Mouse (Mus musculus) stomach, adult 2 months (tissue): ENCODE data around the gene Ppp1r3e. TPM values are rescaled to one million over a fixed set of nuclear protein-coding genes. Genes with fewer than 3 reads are reported as not detected.

Experiments used
- polyA plus RNA-seq: library from polyadenylated mRNA; depleted of rRNA; stranded (reverse); fragments of >200 nt; gene quantifications from 2 replicates; pipeline ENCODE4 v1.2.3, GENCODE M21; 2012; rRNA removed

The Ppp1r3e gene
- polyA plus RNA-seq, result 7.0 and 8.5 TPM in 2 replicates

GRCm38 (mm10) chr14:54877048-54877715, at the start of gene Ppp1r3e:
Gene Ppp1r3e, minus strand, starts transcription at chr14:54877550.

GRCm38 (mm10) chr14:54925349-54926342, 48.3 kb upstream of the Ppp1r3e start, which contains the start of gene Efs:
Gene Efs, minus strand, starts transcription at chr14:54926126.

GRCm38 (mm10) chr14:54912886-54913285, 35.5 kb upstream of the Ppp1r3e start, which contains the start of gene Slc22a17:
Gene Slc22a17, minus strand, starts transcription at chr14:54913132.

GRCm38 (mm10) chr14:54892200-54892599, 14.8 kb upstream of the Ppp1r3e start, which contains the start of gene Pabpn1:
Gene Pabpn1, plus strand, starts transcription at chr14:54892500.

GRCm38 (mm10) chr14:54883154-54884021, 6.0 kb upstream of the Ppp1r3e start, which contains the start of the genes Bcl2l2 and Gm20521:
Gene Bcl2l2, plus strand, starts transcription at chr14:54883377.
Gene Gm20521, plus strand, starts transcription at chr14:54883441.

GRCm38 (mm10) chr14:54870861-54871260, 6.5 kb downstream of the Ppp1r3e start, which contains the start of gene Homez:
Gene Homez, minus strand, starts transcription at chr14:54870961.

Other genes with a start within 250 kb of the Ppp1r3e start
- gene Gm17606, start 236.6 kb downstream of the Ppp1r3e start, polyA plus RNA-seq, result not detected in 2 replicates
- 2.8 and 4.0 TPM in 2 replicates for gene Cdh24, start 236.2 kb downstream of the Ppp1r3e start, polyA plus RNA-seq
- gene 1700123O20Rik, start 191.3 kb downstream of the Ppp1r3e start, polyA plus RNA-seq, result 16.1 and 38.8 TPM in 2 replicates
- gene Acin1, start 190.6 kb downstream of the Ppp1r3e start, polyA plus RNA-seq, result 30.3 and 44.2 TPM in 2 replicates
- not detected in 2 replicates for gene Gm29776, start 178.7 kb downstream of the Ppp1r3e start, polyA plus RNA-seq
- 2.6 and 7.1 TPM in 2 replicates for gene Cebpe, start 165.4 kb downstream of the Ppp1r3e start, polyA plus RNA-seq
- 11.9 and 13.5 TPM in 2 replicates for gene Slc7a8, start 95.6 kb downstream of the Ppp1r3e start, polyA plus RNA-seq
- gene Rnf212b, start 63.4 kb downstream of the Ppp1r3e start, polyA plus RNA-seq, result not detected in 2 replicates
- 1.6 and 1.7 TPM in 2 replicates for gene Homez, start 6.6 kb downstream of the Ppp1r3e start, polyA plus RNA-seq
- gene Bcl2l2, start 5.8 kb upstream of the Ppp1r3e start, polyA plus RNA-seq, result 21.4 and 24.2 TPM in 2 replicates
- gene Gm20521, start 5.9 kb upstream of the Ppp1r3e start, polyA plus RNA-seq, result 11.1 and 13.1 TPM in 2 replicates
- gene Pabpn1, start 14.9 kb upstream of the Ppp1r3e start, polyA plus RNA-seq, result 19.9 and 24.8 TPM in 2 replicates
- 30.5 and 37.7 TPM in 2 replicates for gene Slc22a17, start 35.6 kb upstream of the Ppp1r3e start, polyA plus RNA-seq
- gene Efs, start 48.6 kb upstream of the Ppp1r3e start, polyA plus RNA-seq, result 13.5 and 18.0 TPM in 2 replicates
- 0.16 and 0.51 TPM in 2 replicates for gene Il25, start 55.1 kb upstream of the Ppp1r3e start, polyA plus RNA-seq
- 1.7 and 3.0 TPM in 2 replicates for gene Cmtm5, start 58.7 kb upstream of the Ppp1r3e start, polyA plus RNA-seq
- gene Myh6, start 89.4 kb upstream of the Ppp1r3e start, polyA plus RNA-seq, result 0.01 and 0.04 TPM in 2 replicates
- gene Gm17428, start 99.4 kb upstream of the Ppp1r3e start, polyA plus RNA-seq, result not detected in 2 replicates
- 0.06 and 0.08 TPM in 2 replicates for gene Myh7, start 117.1 kb upstream of the Ppp1r3e start, polyA plus RNA-seq
- gene Ngdn, start 137.9 kb upstream of the Ppp1r3e start, polyA plus RNA-seq, result 2.0 TPM in 2 replicates
- gene Zfhx2, start 214.8 kb upstream of the Ppp1r3e start, polyA plus RNA-seq, result 1.5 and 1.9 TPM in 2 replicates
- gene Thtpa, start 217.2 kb upstream of the Ppp1r3e start, polyA plus RNA-seq, result 2.6 and 2.8 TPM in 2 replicates
- 19.1 and 23.4 TPM in 2 replicates for gene Ap1g2, start 229.0 kb upstream of the Ppp1r3e start, polyA plus RNA-seq
- gene Jph4, start 239.4 kb upstream of the Ppp1r3e start, polyA plus RNA-seq, result 1.7 TPM in 2 replicates